Mouse (Mus musculus) limb, embryonic 11.5 days (tissue): ENCODE results near the gene Tmem159. TPM values are rescaled to one million over a fixed set of nuclear protein-coding genes. Genes with fewer than 3 reads are reported as not detected.

Source experiments
- ATAC-seq: fragments of 200-750 bp; cut with Nextera tagmentation; 2 replicates; pipeline ENCODE4 v1.8.0; 2017; ENCODE audit warnings: low read depth; ENCODE audit not compliant: insufficient number of reproducible peaks, low FRiP score, low TSS enrichment
- DNase-seq: peaks from one replicate; pipeline ENCODE4 v3.0.0-alpha.2; 2015; ENCODE audit warnings: low spot score
- H3K27ac ChIP-seq: fragments of 300-500 bp; sonication (generic); replicated peaks from 2 replicates; pipeline ENCODE4 v1.5.1; 2014; ENCODE audit warnings: low read depth, mild to moderate bottlenecking, low read length
- H3K27me3 ChIP-seq: fragments of 300-500 bp; sonication (generic); 2 replicates; pipeline ENCODE4 v1.6.1; 2014; ENCODE audit warnings: mild to moderate bottlenecking, low read length, mixed read lengths; ENCODE audit not compliant: control insufficient read depth, insufficient read depth
- H3K36me3 ChIP-seq: fragments of 300-500 bp; sonication (generic); 2 replicates; pipeline ENCODE4 v1.6.1; 2014; ENCODE audit warnings: mild to moderate bottlenecking, low read length, moderate library complexity, mixed read lengths; ENCODE audit not compliant: control insufficient read depth, insufficient read depth
- H3K4me1 ChIP-seq: fragments of 300-500 bp; sonication (generic); 2 replicates; pipeline ENCODE4 v1.6.1; 2014; ENCODE audit warnings: low read length, mixed read lengths; ENCODE audit not compliant: control insufficient read depth, insufficient read depth
- H3K4me2 ChIP-seq: fragments of 300-500 bp; sonication (generic); 2 replicates; pipeline ENCODE4 v1.6.1; 2014; ENCODE audit warnings: low read depth, mild to moderate bottlenecking, moderate library complexity; ENCODE audit not compliant: severe bottlenecking
- H3K4me3 ChIP-seq: fragments of 300-500 bp; sonication (generic); 2 replicates; pipeline ENCODE4 v1.5.1; 2014; ENCODE audit warnings: low read depth, low read length
- H3K9ac ChIP-seq: fragments of 300-500 bp; sonication (generic); 2 replicates; pipeline ENCODE4 v1.6.1; 2014; ENCODE audit warnings: mild to moderate bottlenecking, low read length
- H3K9me3 ChIP-seq: fragments of 300-500 bp; sonication (generic); 2 replicates; pipeline ENCODE4 v1.6.1; 2016; ENCODE audit warnings: low read length; ENCODE audit not compliant: control insufficient read depth
- WGBS: fragments of 180-500 bp; shearing (Covaris S2); extraction: QIAGEN DNeasy Blood & Tissue Kit; methylation state at CpG from one replicate; pipeline ENCODE4 v1.1.7; 2014; 5-methylcytosine and 5-hydroxymethylcytosine counted together
- polyA plus RNA-seq: library from polyadenylated mRNA; unstranded; fragments of >200 nt; fragmentation: Nextera tagmentation; extraction: Ambion mirVana; gene quantifications from 2 replicates; pipeline ENCODE4 v1.2.1, GENCODE M21; 2014

The Tmem159 gene
- polyA plus RNA-seq, 1 experiment from 2014 or later: 15.6 TPM

DNA sequence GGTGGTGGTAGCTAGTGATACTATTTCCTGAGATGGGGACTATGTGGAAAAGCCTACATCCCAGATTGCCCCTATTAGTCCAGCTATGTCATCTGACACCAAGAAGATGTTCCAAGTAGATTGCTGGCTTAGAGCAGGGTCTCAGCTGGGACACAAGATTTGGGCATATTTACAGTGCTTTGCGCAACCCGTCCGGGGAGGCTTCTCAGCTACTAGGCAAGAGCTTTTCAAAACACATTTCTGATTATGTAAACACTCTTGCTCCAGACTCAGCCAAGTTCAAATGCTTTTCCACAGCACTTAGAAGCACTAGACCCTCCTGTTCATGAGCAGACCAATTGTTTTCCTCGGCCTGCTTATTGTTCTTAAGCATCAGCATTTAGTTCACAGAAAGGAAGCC, 21.6 kb downstream of the Tmem159 start:
- H3K4me1 ChIP-seq: peaks cover 25% of the 10 kb centered on the region
- ATAC-seq (no peak), DNase-seq (no peak)
- H3K27me3 ChIP-seq: no peaks in the 10 kb centered on the region
- H3K27ac ChIP-seq: no peak overlapping the region
- no peaks in the 10 kb centered on the region for H3K9me3 ChIP-seq
- no peak overlapping the region for H3K4me3 ChIP-seq
- no peak overlapping the region for H3K4me2 ChIP-seq
- no peak overlapping the region for H3K9ac ChIP-seq
- WGBS: 88% methylated on average over 4 of the region's 4 CpGs
- no peaks in the 10 kb centered on the region for H3K36me3 ChIP-seq

DNA sequence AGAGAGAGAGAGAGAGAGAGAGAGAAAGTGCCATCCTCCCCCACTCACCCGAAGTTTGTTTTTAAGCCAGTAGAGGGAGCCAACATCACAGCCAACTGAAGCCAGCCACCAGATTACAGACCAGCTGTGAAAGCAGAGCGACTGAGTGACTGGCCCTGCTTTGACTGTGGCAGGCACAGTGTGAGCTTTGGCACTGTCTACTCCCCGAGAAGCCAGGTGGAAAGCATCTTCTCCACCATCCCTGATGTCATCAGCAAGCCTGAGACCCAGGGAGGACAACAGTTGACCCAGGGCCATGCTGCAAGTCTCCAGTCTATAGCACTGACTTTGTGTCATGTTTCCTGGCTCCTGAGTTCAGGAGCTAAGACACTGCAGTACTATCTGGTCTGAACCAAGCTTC, 22.7 kb downstream of the Tmem159 start:
- ATAC-seq (peak; percentile 74), DNase-seq (peak; percentile 82)
- H3K9me3 ChIP-seq: no peaks in the 10 kb centered on the region
- H3K36me3 ChIP-seq: no peaks in the 10 kb centered on the region
- H3K27me3 ChIP-seq: no peaks in the 10 kb centered on the region
- 1% methylated on average over 3 of the region's 3 CpGs for WGBS
- no peak overlapping the region for H3K4me3 ChIP-seq
- no peak overlapping the region for H3K4me2 ChIP-seq
- H3K27ac ChIP-seq: no peak overlapping the region; the same call in 1 of the 2 replicates
- peaks cover 25% of the 10 kb centered on the region for H3K4me1 ChIP-seq
- no peak overlapping the region for H3K9ac ChIP-seq

DNA sequence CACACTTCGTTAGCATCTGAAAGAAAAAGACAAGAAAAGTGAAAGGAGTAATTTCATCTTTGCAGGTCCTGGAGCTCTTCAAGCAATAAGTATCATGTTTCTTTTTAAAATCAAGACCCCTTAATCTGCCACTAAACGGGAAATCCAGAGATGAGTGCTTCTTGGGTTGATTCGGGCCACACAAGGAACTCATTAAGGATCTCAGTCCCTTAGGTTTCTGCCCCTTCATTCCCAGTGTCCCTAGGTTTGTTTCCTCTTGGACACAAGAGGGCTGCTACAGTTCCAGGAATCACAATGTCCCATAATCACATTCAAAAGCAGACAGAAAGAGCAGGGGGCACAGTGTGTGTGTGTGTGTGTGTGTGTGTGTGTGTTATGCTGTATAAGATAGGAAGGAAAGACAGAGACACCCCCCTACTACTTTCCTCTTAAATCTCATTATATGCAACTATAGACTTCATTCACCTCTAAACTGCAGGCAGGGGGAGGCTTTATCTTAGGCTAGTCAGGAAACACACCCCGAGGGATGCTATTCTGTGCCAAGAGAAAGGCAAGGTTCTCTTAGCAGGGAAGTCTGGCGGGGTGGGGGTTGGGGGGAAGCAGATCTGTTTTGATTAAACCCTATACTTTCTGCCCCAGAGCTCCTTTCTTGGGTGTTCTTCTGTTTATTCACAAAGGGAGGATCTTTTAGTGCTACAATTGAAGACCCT, 25.0 kb downstream of the Tmem159 start:
- H3K27me3 ChIP-seq: no peaks in the 10 kb centered on the region
- H3K36me3 ChIP-seq: no peaks in the 10 kb centered on the region
- H3K4me1 ChIP-seq: peaks cover 25% of the 10 kb centered on the region
- no peak overlapping the region for H3K9ac ChIP-seq
- H3K9me3 ChIP-seq: no peaks in the 10 kb centered on the region
- H3K4me3 ChIP-seq: no peak overlapping the region
- 9% methylated on average over 5 of the region's 5 CpGs for WGBS
- H3K4me2 ChIP-seq: no peak overlapping the region
- no peak for DNase-seq
- peak overlapping the region; percentile 59 for H3K27ac ChIP-seq
- ATAC-seq: peak; percentile 36; the same call in 1 of the 2 replicates

DNA sequence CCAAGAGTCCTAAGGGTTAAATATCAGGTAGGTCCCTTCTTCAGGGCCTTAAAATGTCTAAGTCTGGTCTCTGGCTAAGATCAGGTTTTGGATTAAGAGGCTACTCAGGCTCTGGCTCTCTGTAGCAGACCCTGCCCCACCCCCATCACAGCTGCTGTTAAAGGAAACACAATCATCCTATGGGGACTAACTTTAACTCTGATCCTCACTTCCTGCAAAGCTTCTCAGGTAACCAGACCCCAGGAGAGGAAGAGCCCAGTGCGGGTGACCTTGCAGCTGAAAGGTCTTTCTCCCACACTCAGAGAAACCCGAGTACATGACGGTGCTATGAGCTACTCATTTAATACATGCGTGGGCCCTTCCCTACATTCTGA, 25.5 kb downstream of the Tmem159 start:
- DNase-seq: peak; percentile 75
- Histone ChIP-seq H3K4me1 (peaks cover 25% of the 10 kb centered on the region), H3K9me3 (no peaks in the 10 kb centered on the region), H3K36me3 (no peaks in the 10 kb centered on the region), H3K4me3 (no peak overlapping the region), H3K27me3 (no peaks in the 10 kb centered on the region), H3K9ac (no peak overlapping the region), H3K4me2 (no peak overlapping the region), H3K27ac (peak overlapping the region; percentile 59)
- 17% methylated on average over 4 of the region's 4 CpGs for WGBS
- ATAC-seq: peak; percentile 79

DNA sequence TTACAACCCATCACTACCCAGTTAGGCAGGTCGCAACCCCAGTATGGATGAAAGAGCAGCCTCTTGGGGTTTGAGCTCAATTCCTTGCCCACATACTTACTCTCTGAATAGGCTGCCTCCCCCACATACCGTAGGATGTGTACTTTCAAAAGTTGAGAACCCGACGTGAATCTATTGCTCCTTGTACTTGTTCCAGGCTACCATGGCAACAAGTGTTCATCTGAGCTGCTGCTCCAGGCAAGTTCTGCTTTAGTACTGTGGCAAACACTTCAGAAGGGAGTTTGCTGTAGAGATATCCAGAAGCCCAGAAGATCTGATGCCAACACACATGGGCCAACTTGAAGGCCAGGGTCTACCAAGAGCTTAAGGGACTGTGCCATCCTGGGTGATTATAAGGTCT, 26.8 kb downstream of the Tmem159 start:
- Histone ChIP-seq H3K9ac (no peak overlapping the region), H3K27ac (no peak overlapping the region), H3K9me3 (no peaks in the 10 kb centered on the region), H3K27me3 (no peaks in the 10 kb centered on the region), H3K4me2 (no peak overlapping the region), H3K36me3 (no peaks in the 10 kb centered on the region), H3K4me3 (no peak overlapping the region), H3K4me1 (peaks cover 25% of the 10 kb centered on the region)
- DNase-seq (no peak), ATAC-seq (no peak)
- 84% methylated on average over 4 of the region's 4 CpGs for WGBS

DNA sequence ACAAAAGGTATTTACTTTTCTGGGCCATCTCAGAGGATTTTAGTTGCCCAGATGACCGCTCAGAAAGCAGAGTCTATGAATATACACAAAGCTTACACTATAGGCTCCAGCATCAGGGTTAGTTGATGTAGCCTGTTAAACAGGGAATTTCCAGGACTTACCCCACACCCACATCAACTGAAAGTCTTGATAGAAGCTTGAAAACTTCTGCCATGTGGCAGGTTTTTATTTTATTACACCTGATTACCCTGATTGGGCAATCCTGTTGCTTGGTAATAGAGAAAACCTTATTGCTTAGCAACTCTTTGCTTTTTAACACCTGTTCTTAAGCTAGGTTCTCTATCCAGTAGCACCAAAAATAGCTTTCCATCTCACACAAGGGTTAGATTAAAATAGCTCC, 40.6 kb downstream of the Tmem159 start:
- H3K36me3 ChIP-seq: no peaks in the 10 kb centered on the region
- 91% methylated on average over 1 of the region's 1 CpGs for WGBS
- no peaks in the 10 kb centered on the region for H3K9me3 ChIP-seq
- H3K4me3 ChIP-seq: no peak overlapping the region
- H3K27ac ChIP-seq: no peak overlapping the region
- ATAC-seq: no peak
- H3K4me2 ChIP-seq: no peak overlapping the region
- no peak overlapping the region for H3K9ac ChIP-seq
- DNase-seq: no peak
- H3K4me1 ChIP-seq: no peaks in the 10 kb centered on the region
- H3K27me3 ChIP-seq: no peaks in the 10 kb centered on the region

DNA sequence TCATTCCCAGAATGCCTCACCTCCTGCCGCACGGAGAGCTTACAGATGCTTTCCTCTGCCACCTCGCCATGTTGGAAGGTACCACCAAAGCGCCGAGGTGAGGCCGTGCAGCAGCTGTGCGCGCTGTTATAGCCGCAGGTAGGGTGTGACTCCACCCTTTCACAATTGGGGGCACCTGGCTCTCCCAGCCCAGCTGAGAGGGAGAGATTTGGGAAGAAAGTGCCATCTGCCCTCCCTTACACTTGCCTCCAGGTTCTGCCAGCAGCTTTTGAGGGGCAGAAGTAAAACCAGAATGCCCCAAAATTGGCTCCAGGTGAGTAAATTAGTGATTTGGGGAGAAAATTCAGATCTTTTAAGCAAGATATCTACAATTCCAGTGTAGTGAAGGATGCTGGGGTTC, 43.0 kb downstream of the Tmem159 start, which contains the start of gene Zp2:
TSS of gene Zp2 (minus strand) at position 101 of the 400 bp plus-strand sequence.
- no peak for DNase-seq
- 73% methylated on average over 9 of the region's 9 CpGs for WGBS
- H3K4me3 ChIP-seq: no peak within 1 kb of the TSS
- H3K27ac ChIP-seq: no peak within 1 kb of the TSS
- no peaks in the 10 kb centered on the region for H3K4me1 ChIP-seq
- no peaks in the 10 kb centered on the region for H3K27me3 ChIP-seq
- H3K4me2 ChIP-seq: no peak within 1 kb of the TSS
- H3K9me3 ChIP-seq: no peaks in the 10 kb centered on the region
- H3K36me3 ChIP-seq: no peaks in the 10 kb centered on the region
- ATAC-seq: no peak
- no peak within 1 kb of the TSS for H3K9ac ChIP-seq

DNA sequence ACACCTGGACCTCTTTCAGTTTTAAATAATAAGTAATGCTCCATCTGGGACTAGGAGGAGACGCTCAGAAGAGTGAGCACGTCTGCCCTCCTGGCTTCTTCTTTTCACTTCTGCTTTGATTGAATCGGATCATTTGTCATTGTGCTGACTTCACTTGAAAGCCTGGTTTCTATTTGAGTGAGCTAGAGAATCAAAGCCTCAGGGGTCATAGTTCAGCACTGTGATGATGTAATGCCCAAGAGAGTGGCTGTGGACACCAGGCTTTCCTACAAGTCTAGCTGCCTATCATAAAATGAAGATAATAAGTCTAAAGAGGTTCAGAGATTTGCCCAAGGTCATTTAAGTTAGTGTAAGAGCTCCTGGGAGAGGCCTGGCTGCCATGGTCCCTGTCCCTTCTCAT, 48.1 kb downstream of the Tmem159 start:
- H3K4me1 ChIP-seq: no peaks in the 10 kb centered on the region
- H3K9me3 ChIP-seq: no peaks in the 10 kb centered on the region
- H3K36me3 ChIP-seq: no peaks in the 10 kb centered on the region
- ATAC-seq (no peak), DNase-seq (no peak)
- no peak overlapping the region for H3K4me2 ChIP-seq
- H3K27me3 ChIP-seq: no peaks in the 10 kb centered on the region
- H3K27ac ChIP-seq: no peak overlapping the region
- 22% methylated on average over 3 of the region's 3 CpGs for WGBS
- H3K4me3 ChIP-seq: no peak overlapping the region
- no peak overlapping the region for H3K9ac ChIP-seq

DNA sequence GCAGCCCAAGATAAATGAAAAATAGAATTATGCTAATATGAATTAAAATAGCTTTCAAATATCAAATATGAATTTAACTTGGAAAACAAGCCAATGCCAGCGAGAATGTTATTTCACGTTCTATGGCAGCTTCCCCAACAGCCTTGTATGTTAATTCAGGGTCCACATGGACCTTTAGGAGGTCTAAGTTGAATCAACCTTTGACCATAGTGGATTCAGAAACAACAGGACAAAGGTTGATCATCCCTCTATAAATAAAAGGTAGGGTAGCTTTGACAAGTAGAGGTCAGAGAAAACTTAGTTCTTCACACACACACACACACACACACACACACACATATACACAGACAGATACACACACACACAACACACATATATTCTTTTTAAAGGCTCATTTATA, 48.7 kb downstream of the Tmem159 start:
- no peak for ATAC-seq

More for the DNA sequence above, 48.7 kb downstream of the Tmem159 start:
- H3K36me3 ChIP-seq: no peaks in the 10 kb centered on the region
- no peaks in the 10 kb centered on the region for H3K27me3 ChIP-seq
- WGBS: 85% methylated on average over 2 of the region's 2 CpGs
- no peaks in the 10 kb centered on the region for H3K9me3 ChIP-seq
- no peak overlapping the region for H3K9ac ChIP-seq
- H3K4me3 ChIP-seq: no peak overlapping the region
- DNase-seq: no peak
- H3K27ac ChIP-seq: no peak overlapping the region
- no peak overlapping the region for H3K4me2 ChIP-seq
- no peaks in the 10 kb centered on the region for H3K4me1 ChIP-seq
